Mouse (Mus musculus): ENCODE results near the gene Ntrk3.
A peak's percentile ranks its signal among the peaks of the same experiment; 100 is the strongest.

Gene Ntrk3

DNA sequence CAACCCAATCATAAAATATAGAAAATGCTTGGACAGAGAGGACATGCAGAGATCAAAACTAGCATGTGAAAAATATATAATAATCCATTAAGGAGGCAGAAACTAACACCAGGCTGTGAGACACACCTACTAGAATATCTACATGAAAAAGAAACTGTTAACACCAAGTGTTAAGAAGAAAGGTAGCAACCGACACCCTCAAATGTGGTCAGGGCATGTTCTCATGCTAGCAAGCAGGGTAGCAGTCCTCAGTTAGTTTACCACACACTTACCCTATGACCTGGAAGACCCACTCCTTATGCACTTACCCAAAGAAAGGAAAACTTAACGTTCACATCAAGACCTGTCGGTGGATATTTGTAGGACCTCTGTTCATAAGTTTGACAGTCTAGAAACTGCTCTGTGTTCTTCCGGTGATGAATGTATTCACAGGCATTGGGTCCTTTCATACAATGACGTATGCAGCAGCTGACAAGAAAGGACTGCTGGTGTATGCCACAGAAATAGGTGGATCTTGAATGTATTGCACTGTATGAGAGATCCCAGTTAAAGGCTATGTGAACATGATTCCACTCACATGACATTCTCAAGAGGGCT, at the start of gene Ntrk3:
TSS of gene Ntrk3 (minus strand) at position 399 of the 597 bp plus-strand sequence.
- peak; percentile 48 for DNase-seq

GRCm38 (mm10) chr7:78785906-78786305, 48.1 kb upstream of the Ntrk3 start:
- DNase-seq, result no peak

DNA sequence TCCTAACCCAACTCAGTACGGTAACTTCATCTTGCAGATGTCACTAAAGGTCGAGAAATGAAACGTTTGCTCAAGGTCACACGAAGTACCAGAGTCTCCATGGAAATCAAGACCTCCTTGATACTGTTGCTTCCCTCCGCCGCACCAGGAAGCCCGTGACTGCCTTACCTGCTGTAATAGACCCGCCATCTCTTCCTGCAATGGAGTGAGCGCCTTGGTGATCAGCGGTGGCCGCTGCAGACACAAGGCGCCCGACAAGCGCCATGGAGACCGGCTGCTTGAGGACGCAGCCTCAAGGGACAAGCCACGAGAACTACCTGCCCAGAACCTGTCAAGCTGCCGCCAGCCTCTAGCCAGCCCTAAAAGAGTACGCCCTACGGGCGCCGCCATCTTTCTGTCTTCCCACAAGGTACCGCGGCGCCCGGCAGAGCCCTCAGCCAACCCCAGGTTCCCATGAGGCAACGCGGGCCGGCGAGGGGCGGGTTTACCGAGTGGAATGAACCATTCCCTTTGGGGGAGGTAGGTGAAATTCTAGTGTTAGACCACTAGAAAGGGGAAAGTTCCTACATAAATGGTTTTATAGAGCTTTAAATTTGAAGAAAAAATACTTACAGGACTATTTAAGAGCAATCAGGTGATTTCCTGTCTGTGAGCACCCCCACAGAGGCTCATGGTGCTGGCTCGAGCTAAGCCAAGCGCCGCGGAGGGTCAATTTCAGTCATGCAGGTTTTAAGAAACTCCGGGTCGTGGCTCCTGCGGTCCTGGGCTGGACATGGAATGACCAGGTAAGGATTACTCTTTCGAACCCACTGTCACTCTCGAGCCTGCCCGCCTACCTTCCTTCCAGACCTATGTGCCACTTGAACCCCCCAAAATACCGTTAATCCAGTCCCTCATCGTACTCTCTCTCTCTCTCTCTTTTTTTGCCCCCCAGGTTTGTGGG, 45.1 kb upstream of the Ntrk3 start, which contains the start of the genes Mrps11 and Mrpl46:
TSS of gene Mrps11 (plus strand) at position 481 of the 943 bp plus-strand sequence.
TSS of gene Mrpl46 (minus strand) at position 893 of the 943 bp plus-strand sequence.
- peak; percentile 91 for DNase-seq

DNA sequence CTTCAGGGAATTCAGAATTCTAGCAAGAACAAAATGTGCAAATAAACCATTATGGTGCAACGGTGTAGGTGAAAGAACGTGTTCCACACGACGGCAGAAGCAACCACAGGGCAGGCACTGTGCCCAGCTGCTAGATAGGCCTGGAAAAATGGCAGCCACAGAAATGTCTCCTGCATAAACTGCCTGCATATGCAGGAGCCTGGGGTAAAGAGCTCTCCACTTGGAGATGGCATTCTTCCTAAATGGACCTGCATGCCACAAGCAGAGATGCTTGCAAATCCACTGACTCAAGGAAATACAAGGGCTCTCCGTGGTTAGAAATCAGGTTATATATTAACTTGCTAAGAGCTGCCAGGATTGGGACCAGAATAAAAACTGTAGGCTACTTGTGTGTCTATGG, 40.9 kb upstream of the Ntrk3 start:
- no peak for DNase-seq

GRCm38 (mm10) chr7:78770936-78771335, 33.1 kb upstream of the Ntrk3 start:
- DNase-seq, result no peak

GRCm38 (mm10) chr7:78769075-78769652, 31.4 kb upstream of the Ntrk3 start:
- no peak for DNase-seq

- DNase-seq, result no peak
These were observed 30.2 kb upstream of the Ntrk3 start for GRCm38 (mm10) chr7:78767929-78768531.

GRCm38 (mm10) chr7:78766019-78766683, 28.3 kb upstream of the Ntrk3 start:
- DNase-seq, result peak; percentile 92

DNA sequence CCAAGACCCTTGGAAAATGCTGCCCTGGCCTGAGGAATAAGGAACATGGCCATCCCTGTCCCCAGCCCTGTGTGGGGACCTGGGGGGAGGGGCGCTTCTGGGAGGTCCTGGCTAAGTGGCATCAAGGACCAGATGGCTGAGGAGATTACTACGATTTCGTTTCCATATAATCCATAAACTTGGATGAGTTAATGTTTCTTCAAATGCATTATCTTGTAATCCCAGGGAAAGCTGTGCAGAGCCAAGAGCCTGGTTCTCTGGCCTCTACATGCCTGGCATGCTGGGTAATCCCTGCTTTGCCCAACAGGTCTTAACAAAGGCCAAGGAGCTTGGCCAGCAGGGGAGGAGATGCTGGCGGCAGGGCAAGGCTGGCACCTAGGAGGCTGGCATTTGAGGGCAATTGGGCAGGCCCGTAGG, 27.4 kb upstream of the Ntrk3 start:
- DNase-seq, result peak; percentile 21

DNA sequence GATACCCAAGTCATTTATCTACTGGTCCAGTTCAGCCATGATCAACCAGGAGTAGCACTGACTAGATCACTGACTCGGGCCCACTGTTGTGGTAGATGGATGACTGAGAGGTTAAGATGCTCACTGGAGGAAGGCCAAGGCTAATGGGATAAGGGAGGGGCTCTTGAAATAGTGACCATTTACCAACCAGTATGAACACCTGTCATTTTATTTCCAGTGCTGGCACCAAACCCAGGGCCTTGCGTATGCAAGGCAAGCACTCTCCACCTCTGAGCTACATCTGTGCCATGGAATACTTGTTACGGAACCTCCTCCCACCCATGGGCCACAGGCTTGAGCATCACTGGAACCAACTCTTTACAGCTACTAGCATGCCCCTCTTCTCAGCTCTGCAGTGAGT, 26.0 kb upstream of the Ntrk3 start:
- no peak for DNase-seq

- no peak for DNase-seq
These were observed 16.7 kb upstream of the Ntrk3 start for GRCm38 (mm10) chr7:78754458-78755000.

DNA sequence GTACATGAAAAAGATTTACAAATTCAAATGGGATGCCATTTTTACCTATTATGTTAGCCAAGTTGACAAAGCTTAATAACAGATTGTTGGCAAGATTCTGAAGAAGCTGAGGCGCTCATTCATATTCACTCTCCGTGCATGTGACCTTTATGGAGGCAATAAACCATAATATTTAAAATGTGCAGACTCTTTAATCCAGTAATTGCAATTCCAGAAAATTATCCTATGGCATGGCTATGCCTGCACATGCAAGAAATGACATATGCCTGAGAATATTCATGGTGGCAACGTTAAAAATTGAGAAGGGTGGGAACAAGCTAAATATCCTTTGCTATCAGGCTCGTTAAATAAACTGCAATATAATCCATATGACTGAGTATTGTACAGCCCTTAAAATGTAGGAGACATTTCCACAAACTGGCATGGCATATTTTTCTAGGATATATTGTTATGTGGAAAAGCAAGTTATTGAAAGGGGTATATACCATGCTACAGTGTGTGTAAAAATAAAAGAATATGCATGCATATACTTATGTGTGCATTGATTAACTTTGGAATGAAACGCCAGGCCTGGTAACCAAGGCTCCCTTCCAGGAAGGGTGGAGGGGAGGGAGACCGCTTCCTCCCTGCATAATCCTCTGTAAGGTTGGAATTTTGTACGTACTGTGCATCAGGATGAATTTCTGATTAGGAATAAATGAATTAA, 16.1 kb upstream of the Ntrk3 start:
- no peak for DNase-seq

DNA sequence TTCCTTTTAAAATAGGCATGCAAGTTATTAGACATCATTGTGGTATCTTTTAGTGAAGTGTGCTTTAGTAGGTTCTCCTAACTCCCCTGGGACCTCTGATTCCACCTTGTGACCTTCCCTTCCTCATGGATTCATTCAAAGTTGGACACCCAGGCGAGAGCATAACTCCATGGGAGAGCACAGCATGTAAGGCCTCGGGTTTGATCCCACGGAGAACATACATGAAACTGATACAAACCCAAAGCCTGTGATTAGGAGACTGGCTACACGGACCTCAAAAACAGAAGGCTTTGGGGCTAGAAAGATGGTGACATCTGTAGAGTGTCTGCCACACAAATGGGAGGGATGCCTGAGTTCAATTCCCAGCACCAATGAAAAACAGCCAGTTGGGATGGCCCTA, 15.1 kb upstream of the Ntrk3 start:
- no peak for DNase-seq

DNA sequence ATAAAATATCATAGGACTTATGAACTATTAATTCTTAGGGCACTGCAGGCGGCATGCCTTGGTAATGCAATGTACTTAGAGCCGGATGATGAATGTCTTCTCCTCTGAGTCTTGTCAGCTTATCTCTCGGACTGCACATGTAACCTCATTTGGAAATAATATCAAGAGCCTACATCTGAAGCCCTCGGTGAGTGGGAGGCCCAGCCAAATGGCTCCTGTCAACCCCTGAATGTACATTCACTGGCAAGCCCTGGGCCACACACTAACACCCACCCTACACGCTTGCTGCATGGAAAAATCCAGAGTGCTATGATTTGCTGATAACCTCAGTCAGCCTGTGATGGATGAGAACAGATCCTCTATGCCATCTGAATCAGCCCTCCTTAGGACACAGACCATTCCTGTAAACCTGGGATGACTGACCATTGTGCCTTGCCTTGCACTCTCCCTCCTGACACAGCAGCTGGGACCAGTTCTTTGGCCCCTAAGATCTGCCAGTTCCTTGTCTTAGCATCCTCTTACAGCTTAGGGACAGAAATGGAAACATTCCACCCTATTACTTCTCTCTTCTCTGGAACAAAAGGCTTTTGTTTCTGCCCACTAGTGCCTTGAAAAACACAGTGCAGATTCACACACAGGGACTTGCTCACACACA, 6.0 kb upstream of the Ntrk3 start:
- no peak for DNase-seq

DNA sequence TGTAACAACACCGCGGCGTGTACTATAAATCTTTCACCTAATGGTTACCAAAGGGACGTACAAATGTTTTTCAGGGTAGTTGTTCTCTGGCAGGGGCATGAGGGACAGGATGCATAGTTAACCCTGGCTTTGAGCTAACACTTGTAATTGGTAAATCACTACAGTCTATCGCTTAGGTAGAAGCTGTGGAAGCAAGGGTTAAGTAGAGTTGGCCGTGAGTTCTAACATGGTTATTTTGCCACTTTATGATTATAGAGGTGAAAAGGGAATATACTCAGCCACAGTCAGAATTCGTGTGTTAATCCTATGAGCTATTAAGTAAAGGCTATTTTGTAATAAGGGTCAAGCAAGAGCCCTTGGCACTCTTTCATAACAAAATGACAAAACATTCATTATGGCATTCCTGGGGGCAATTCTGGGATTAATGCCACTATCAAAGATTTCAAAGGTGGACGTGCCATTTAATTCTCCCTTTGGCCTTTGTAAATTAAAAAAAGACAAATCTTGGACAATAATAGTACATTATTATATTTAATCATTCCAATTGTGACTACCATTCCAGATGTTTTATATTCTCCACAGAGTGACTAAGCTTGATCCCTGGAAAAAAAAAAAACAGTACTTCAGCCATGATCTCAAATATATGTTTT, 1.7 kb upstream of the Ntrk3 start:
- peak; percentile 4 for DNase-seq

GRCm38 (mm10) chr7:78737196-78737595, 616 bp downstream of the Ntrk3 start:
- peak; percentile 70 for DNase-seq

DNA sequence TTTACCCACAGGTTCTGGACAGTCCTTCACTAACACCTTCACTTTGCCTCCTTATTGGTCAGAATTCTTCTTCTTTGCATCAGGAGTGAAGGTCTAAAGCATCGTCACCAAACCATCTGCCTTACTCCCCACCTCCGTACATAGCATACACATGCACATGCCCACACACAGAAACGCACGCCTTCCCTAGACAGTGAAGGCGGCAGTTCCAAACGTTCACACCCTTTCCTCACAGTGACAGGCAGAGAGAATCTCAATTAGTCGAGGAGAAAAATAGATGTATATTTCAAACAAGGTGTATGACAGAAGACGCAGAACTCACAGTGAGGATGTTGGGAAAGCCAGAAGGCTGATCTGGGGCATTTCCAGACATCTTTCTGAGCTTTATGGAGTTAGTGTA, 6.4 kb downstream of the Ntrk3 start:
- DNase-seq, result no peak

GRCm38 (mm10) chr7:78724591-78724990, 13.2 kb downstream of the Ntrk3 start:
- DNase-seq, result peak; percentile 78

- DNase-seq, result no peak
These were observed 15.8 kb downstream of the Ntrk3 start for GRCm38 (mm10) chr7:78722051-78722450.

DNA sequence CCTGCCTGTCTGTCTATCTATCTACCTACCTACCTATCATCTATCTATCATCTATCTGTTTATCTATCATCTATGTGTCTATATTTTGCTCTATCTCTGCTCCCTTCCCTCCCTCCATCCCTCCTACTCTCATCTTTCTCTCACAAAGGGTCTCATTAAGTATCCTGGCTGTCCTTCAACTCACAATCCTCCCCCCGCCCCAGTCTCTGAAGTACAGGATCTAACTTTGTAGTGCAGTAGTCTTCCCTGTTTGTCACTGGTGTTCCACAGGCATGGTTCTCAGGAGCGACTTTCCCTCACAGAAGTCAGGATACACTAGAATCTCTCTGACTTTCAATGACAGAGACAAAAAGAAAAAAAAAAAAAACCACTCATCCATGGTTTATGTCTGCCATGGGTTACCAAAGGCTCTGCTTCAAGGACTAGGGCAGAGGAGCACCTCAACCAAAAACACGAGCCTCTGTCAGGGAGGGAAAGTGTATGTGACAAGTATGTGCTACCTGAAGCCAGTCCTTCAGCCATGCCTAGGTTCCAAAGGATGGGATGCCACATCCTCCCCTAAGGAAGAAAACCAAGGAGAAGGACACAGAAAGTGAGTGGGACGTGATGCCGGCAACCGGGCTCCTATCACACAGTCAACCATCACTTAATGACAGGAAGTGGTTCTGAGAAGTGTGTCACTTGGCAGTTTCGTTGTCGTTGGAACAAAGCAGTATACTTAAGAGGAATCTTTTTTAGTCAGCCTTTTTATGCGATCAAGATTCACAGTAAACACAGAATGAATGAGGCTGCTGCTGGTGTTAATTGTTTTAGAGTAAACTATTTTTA, 16.6 kb downstream of the Ntrk3 start:
- DNase-seq, result peak; percentile 70

Data from thymus, postnatal 14 days (tissue).